ENCODE assay signal across 10 mouse cellular contexts in the genomic region with DNA sequence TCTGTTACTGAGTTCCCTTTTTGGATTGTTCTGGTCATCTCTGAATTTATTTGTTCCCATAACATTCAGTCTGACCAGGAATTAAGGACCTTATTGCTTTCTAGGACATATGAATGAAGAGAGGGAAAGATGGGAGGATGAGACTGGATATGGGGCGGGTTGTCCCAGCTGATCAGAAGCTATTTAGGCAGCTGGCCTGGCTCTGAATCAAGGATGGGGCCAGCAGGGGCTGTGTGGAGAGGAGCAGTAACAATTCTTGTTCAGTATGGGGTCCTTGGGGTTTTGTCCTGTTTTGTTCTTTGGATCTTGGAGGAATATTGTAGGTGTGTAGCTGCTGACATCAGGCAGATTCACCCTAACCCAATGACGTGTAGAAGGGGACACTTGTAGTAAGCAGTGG. TPM values are rescaled to one million over a fixed set of nuclear protein-coding genes. Genes with fewer than 3 reads are reported as not detected.
DNase-seq lines count a peak whose midpoint lies in the region; ATAC-seq and TF ChIP-seq lines count a peak whose summit lies in the region.
"Had no signal": no experiment of that assay in that cellular context is flagged by ENCODE, and none has a peak within 500 bp of the region (broad histone marks: within the 10 kb centered on the region; RNA-seq: fewer than 3 reads in every experiment).

No protein-coding gene starts in this region.

- H3K9me3 ChIP-seq in heart, embryonic 13.5 days = no peaks in the 10 kb centered on the region
- no peaks in the 10 kb centered on the region for H3K9me3 ChIP-seq in embryonic facial prominence, embryonic 13.5 days
- H3K9me3 ChIP-seq in liver, embryonic 16.5 days (replicated peaks; ENCODE audit: control insufficient read depth, low read length) = no peaks in the 10 kb centered on the region

- DNase-seq in heart, adult 8-10 months (ENCODE audit: low spot score) = no peak
- no peak for DNase-seq in adrenal gland, postnatal 14 days
- DNase-seq in kidney, postnatal 10 days = no peak
- DNase-seq: cerebellum, postnatal 36 days; kidney, postnatal 25 days; thymus, postnatal 36 days had no signal

- H3K27ac ChIP-seq in heart, embryonic 13.5 days (replicated peaks) = peak overlapping the region; percentile 39; the same call in 1 of the 2 replicates
- H3K27ac ChIP-seq in bone marrow macrophage, adult 2 months (ENCODE audit: insufficient read depth, low read depth, low read length) = peak overlapping the region; percentile 64
- H3K27ac ChIP-seq in embryonic facial prominence, embryonic 13.5 days = no peak overlapping the region
- H3K27ac ChIP-seq in liver, embryonic 16.5 days (ENCODE audit: low read length) = no peak overlapping the region

- peak overlapping the region; percentile 85 for H3K4me2 ChIP-seq in heart, embryonic 13.5 days
- peak overlapping the region; percentile 79 for H3K4me2 ChIP-seq in embryonic facial prominence, embryonic 13.5 days
- H3K4me2 ChIP-seq in liver, embryonic 16.5 days (ENCODE audit: low read depth, low read length) = peak overlapping the region; percentile 4

- no peak for TF ChIP-seq CTCF in bone marrow macrophage, adult 2 months (IDR thresholded peaks at IDR 0.05; ENCODE audit: low read depth, low read length)

- WGBS in heart, embryonic 13.5 days = 49% methylated on average over 2 of the region's 2 CpGs
- WGBS in embryonic facial prominence, embryonic 13.5 days = 75% methylated on average over 2 of the region's 2 CpGs
- WGBS in liver, embryonic 16.5 days (ENCODE audit: insufficient replicate concordance) = 47% methylated on average over 2 of the region's 2 CpGs

- H3K36me3 ChIP-seq in heart, embryonic 13.5 days = 0 out of 2 replicates have a peak, but pooled peaks cover 13% of the 10 kb centered on the region
- H3K36me3 ChIP-seq in embryonic facial prominence, embryonic 13.5 days = 0 out of 2 replicates have a peak, but pooled peaks cover 4% of the 10 kb centered on the region
- H3K36me3 ChIP-seq in liver, embryonic 16.5 days (ENCODE audit: control insufficient read depth, insufficient read depth) = no peaks in the 10 kb centered on the region

- H3K4me3 ChIP-seq in heart, embryonic 13.5 days = peak overlapping the region; percentile 82
- peak overlapping the region; percentile 75 for H3K4me3 ChIP-seq in bone marrow macrophage, adult 2 months (ENCODE audit: insufficient read depth, low read length)
- H3K4me3 ChIP-seq in embryonic facial prominence, embryonic 13.5 days = peak overlapping the region; percentile 70; the same call in 1 of the 2 replicates
- H3K4me3 ChIP-seq in liver, embryonic 16.5 days (ENCODE audit: low read depth, low read length) = no peak overlapping the region

- no peaks in the 10 kb centered on the region for H3K27me3 ChIP-seq in heart, embryonic 13.5 days (replicated peaks)
- H3K27me3 ChIP-seq in embryonic facial prominence, embryonic 13.5 days = no peaks in the 10 kb centered on the region
- peaks cover 2% of the 10 kb centered on the region; the same call in 1 of the 2 replicates for H3K27me3 ChIP-seq in liver, embryonic 16.5 days (ENCODE audit: control insufficient read depth, insufficient read depth, low read depth, low read length)

- H3K9ac ChIP-seq in heart, embryonic 13.5 days = peak overlapping the region; percentile 87
- no peak overlapping the region for H3K9ac ChIP-seq in embryonic facial prominence, embryonic 13.5 days
- H3K9ac ChIP-seq in liver, embryonic 16.5 days (ENCODE audit: low read depth, low read length) = no peak overlapping the region

- H3K4me1 ChIP-seq in heart, embryonic 13.5 days = peaks cover 81% of the 10 kb centered on the region
- H3K4me1 ChIP-seq in bone marrow macrophage, adult 2 months (ENCODE audit: control insufficient read depth, insufficient read depth, low read length) = peaks cover 30% of the 10 kb centered on the region
- peaks cover 75% of the 10 kb centered on the region for H3K4me1 ChIP-seq in embryonic facial prominence, embryonic 13.5 days
- peaks cover 15% of the 10 kb centered on the region for H3K4me1 ChIP-seq in liver, embryonic 16.5 days (ENCODE audit: control insufficient read depth, low read depth, low read length)

- no peak for ATAC-seq in heart, embryonic 13.5 days (ENCODE audit: extremely low read depth, insufficient number of reproducible peaks, low FRiP score, low TSS enrichment)
- no peak for ATAC-seq in embryonic facial prominence, embryonic 13.5 days (ENCODE audit: insufficient number of reproducible peaks, insufficient read depth, low FRiP score, low TSS enrichment, low read depth)
- no peak for ATAC-seq in liver, embryonic 16.5 days (ENCODE audit: low read depth)

- TF ChIP-seq POLR2A in bone marrow macrophage, adult 2 months (IDR thresholded peaks at IDR 0.05; ENCODE audit: borderline replicate concordance, low read depth, low read length) = no peak

RNA-seq across cellular contexts. Expression of gene Eepd1, which starts 3.7 kb away (rescaled TPM):
- polyA plus RNA-seq in heart, embryonic 13.5 days (2015; fragmentation: Nextera tagmentation; extraction: Ambion mirVana) = 21.4 and 23.2 TPM in 2 replicates
- total RNA-seq in heart, adult 8-10 months (2022) = 10 to 100 TPM; 16.6 to 24.4 (median 20.6) TPM
- polyA plus RNA-seq in bone marrow macrophage, adult 2 months (2012; ENCODE audit: insufficient read depth, insufficient read length, missing spikeins) = 26.6 and 27.2 TPM in 2 replicates
- polyA plus RNA-seq in embryonic facial prominence, embryonic 13.5 days (2015; fragmentation: Nextera tagmentation; extraction: Ambion mirVana) = 15.8 and 17.8 TPM in 2 replicates
- polyA plus RNA-seq in liver, embryonic 16.5 days (2015; fragmentation: Nextera tagmentation; extraction: Ambion mirVana) = 6.3 and 7.0 TPM in 2 replicates
- 17.8 and 19.8 TPM in 2 replicates for total RNA-seq in adrenal gland, postnatal 14 days (2021)

Comparison
In these comparisons a context has a peak if more than half of its experiments do, and no peak if none do; other contexts are left out.
1. H3K27ac ChIP-seq: peak in heart, embryonic 13.5 days (single experiment) and bone marrow macrophage, adult 2 months (single experiment); none in embryonic facial prominence, embryonic 13.5 days (single experiment) and liver, embryonic 16.5 days (single experiment).
2. H3K4me2 ChIP-seq: peak in every context shown above with its lines; median percentile 85 in heart, embryonic 13.5 days; 79 in embryonic facial prominence, embryonic 13.5 days; 4 in liver, embryonic 16.5 days.